Mouse (Mus musculus): ENCODE measurements around the gene Mboat1. TPM values are rescaled to one million over a fixed set of nuclear protein-coding genes. Genes with fewer than 3 reads are reported as not detected.

The Mboat1 gene
- polyA plus RNA-seq (2021) = 18.3 TPM

GRCm38 (mm10) chr13:30136243-30136922 is at the start of gene Mboat1:
TSS of gene Mboat1 (plus strand) at chr13:30136489.
- no peaks in the 10 kb centered on the region for H3K27me3 ChIP-seq
- CTCF ChIA-PET = interaction anchor here (1.1 kb wide), 1 partner anchor 118 kb away, joined by 3 read pairs; no protein-coding TSS in a partner anchor
- no peak for TF ChIP-seq CTCF (IDR thresholded peaks at IDR 0.05)
- in situ Hi-C loops (cut with MboI; ENCODE audit: low pct_unique_long_range_greater_than_20kb) = loop anchor here (5.0 kb wide), 1 partner anchor 39 kb away; no protein-coding TSS in a partner anchor
- DNase-seq (ENCODE audit: low read depth, low spot score) = no peak
- POLR2A ChIA-PET = interaction anchor here (0.5 kb wide), 1 partner anchor 9 kb away, joined by 5 read pairs; no protein-coding TSS in a partner anchor
- peak; percentile 91 for ATAC-seq

GRCm38 (mm10) chr13:30093086-30093485 is 43.2 kb upstream of the Mboat1 start:
- DNase-seq (ENCODE audit: low read depth, low spot score) (no peak), ATAC-seq (no peak)
- H3K27me3 ChIP-seq = peaks cover 4% of the 10 kb centered on the region
- CTCF ChIA-PET = interaction anchor here (0.7 to 3.8 kb wide), 5 partner anchors 32 to 179 kb away, joined by 3 to 31 read pairs (median 4); no protein-coding TSS in a partner anchor
- in situ Hi-C loops (cut with MboI; ENCODE audit: low pct_unique_long_range_greater_than_20kb) = loop anchor here (5.0 kb wide), 1 partner anchor 164 kb away; no protein-coding TSS in a partner anchor
- POLR2A ChIA-PET = no interaction called here
- peak; percentile 83 for TF ChIP-seq CTCF (IDR thresholded peaks at IDR 0.05)

GRCm38 (mm10) chr13:30095851-30096250 is 40.4 kb upstream of the Mboat1 start:
- peak; percentile 73 for DNase-seq (ENCODE audit: low read depth, low spot score)
- ATAC-seq = peak; percentile 73
- ChIA-PET POLR2A (interaction anchor here (0.7 to 1.0 kb wide), 2 partner anchors 126 to 1621 kb away, joined by 3 to 8 read pairs; no protein-coding TSS in a partner anchor), CTCF (interaction anchor here (0.6 to 3.8 kb wide), 6 partner anchors 12 to 164 kb away, joined by 3 to 31 read pairs (median 4); no protein-coding TSS in a partner anchor)
- in situ Hi-C loops (cut with MboI; ENCODE audit: low pct_unique_long_range_greater_than_20kb) = loop anchor here (5.0 kb wide), 1 partner anchor 41 kb away; the partner anchor contains the start of gene Mboat1
- TF ChIP-seq CTCF (IDR thresholded peaks at IDR 0.05) = no peak
- no peaks in the 10 kb centered on the region for H3K27me3 ChIP-seq

GRCm38 (mm10) chr13:30096536-30096935 is 39.8 kb upstream of the Mboat1 start:
- ChIA-PET CTCF (interaction anchor here (0.9 to 1.5 kb wide), 3 partner anchors 12 to 163 kb away, joined by 3 read pairs; no protein-coding TSS in a partner anchor), POLR2A (no interaction called here)
- no peak for DNase-seq (ENCODE audit: low read depth, low spot score)
- no peak for TF ChIP-seq CTCF (IDR thresholded peaks at IDR 0.05)
- in situ Hi-C loops (cut with MboI; ENCODE audit: low pct_unique_long_range_greater_than_20kb) = loop anchor here (5.0 kb wide), 1 partner anchor 41 kb away; the partner anchor contains the start of gene Mboat1
- no peak for ATAC-seq
- H3K27me3 ChIP-seq = no peaks in the 10 kb centered on the region

- no peak for TF ChIP-seq CTCF (IDR thresholded peaks at IDR 0.05)
- no peak for DNase-seq (ENCODE audit: low read depth, low spot score)
- ChIA-PET POLR2A (interaction anchor here (0.6 kb wide), 1 partner anchor 92 kb away, joined by 3 read pairs; no protein-coding TSS in a partner anchor), CTCF (no interaction called here)
- ATAC-seq = no peak
- in situ Hi-C loops (cut with MboI; ENCODE audit: low pct_unique_long_range_greater_than_20kb) = no loop called here
- no peaks in the 10 kb centered on the region for H3K27me3 ChIP-seq
Observed at GRCm38 (mm10) chr13:30109001-30109600, 27.2 kb upstream of the Mboat1 start.

GRCm38 (mm10) chr13:30115792-30116191 is 20.5 kb upstream of the Mboat1 start:
- no peaks in the 10 kb centered on the region for H3K27me3 ChIP-seq
- no peak for DNase-seq (ENCODE audit: low read depth, low spot score)
- in situ Hi-C loops (cut with MboI; ENCODE audit: low pct_unique_long_range_greater_than_20kb) = no loop called here
- POLR2A ChIA-PET = no interaction called here
- CTCF ChIA-PET = no interaction called here
- peak; percentile 46 for TF ChIP-seq CTCF (IDR thresholded peaks at IDR 0.05)
- ATAC-seq = no peak

- TF ChIP-seq CTCF (IDR thresholded peaks at IDR 0.05) = no peak
- in situ Hi-C loops (cut with MboI; ENCODE audit: low pct_unique_long_range_greater_than_20kb) = loop anchor here (5.0 kb wide), 1 partner anchor 40 kb away; no protein-coding TSS in a partner anchor
- DNase-seq (ENCODE audit: low read depth, low spot score) (no peak), ATAC-seq (no peak)
- CTCF ChIA-PET = interaction anchor here (1.1 kb wide), 1 partner anchor 117 kb away, joined by 3 read pairs; no protein-coding TSS in a partner anchor
- H3K27me3 ChIP-seq = no peaks in the 10 kb centered on the region
- POLR2A ChIA-PET = interaction anchor here (0.5 kb wide), 1 partner anchor 8 kb away, joined by 5 read pairs; no protein-coding TSS in a partner anchor
Observed at GRCm38 (mm10) chr13:30136923-30137629, 787 bp downstream of the Mboat1 start.

- in situ Hi-C loops (cut with MboI; ENCODE audit: low pct_unique_long_range_greater_than_20kb) = loop anchor here (5.0 kb wide), 1 partner anchor 41 kb away; no protein-coding TSS in a partner anchor
- ATAC-seq (no peak), DNase-seq (ENCODE audit: low read depth, low spot score) (no peak)
- ChIA-PET POLR2A (interaction anchor here (0.6 kb wide), 2 partner anchors 23 to 41 kb away, joined by 3 to 5 read pairs; no protein-coding TSS in a partner anchor), CTCF (no interaction called here)
- TF ChIP-seq CTCF (IDR thresholded peaks at IDR 0.05) = no peak
- H3K27me3 ChIP-seq = no peaks in the 10 kb centered on the region
Observed at GRCm38 (mm10) chr13:30137951-30138350, 1.7 kb downstream of the Mboat1 start.

- no peak for TF ChIP-seq CTCF (IDR thresholded peaks at IDR 0.05)
- CTCF ChIA-PET = no interaction called here
- ATAC-seq = no peak
- DNase-seq (ENCODE audit: low read depth, low spot score) = no peak
- in situ Hi-C loops (cut with MboI; ENCODE audit: low pct_unique_long_range_greater_than_20kb) = no loop called here
- H3K27me3 ChIP-seq = no peaks in the 10 kb centered on the region
- POLR2A ChIA-PET = no interaction called here
Observed at GRCm38 (mm10) chr13:30140149-30140548, 3.9 kb downstream of the Mboat1 start.

- H3K27me3 ChIP-seq = no peaks in the 10 kb centered on the region
- ChIA-PET POLR2A (interaction anchor here (0.6 to 0.7 kb wide), 3 partner anchors 44 to 1469 kb away, joined by 3 to 5 read pairs (median 3); no protein-coding TSS in a partner anchor), CTCF (no interaction called here)
- no peak for TF ChIP-seq CTCF (IDR thresholded peaks at IDR 0.05)
- ATAC-seq = no peak
- in situ Hi-C loops (cut with MboI; ENCODE audit: low pct_unique_long_range_greater_than_20kb) = no loop called here
- DNase-seq (ENCODE audit: low read depth, low spot score) = no peak
Observed at GRCm38 (mm10) chr13:30140646-30141045, 4.4 kb downstream of the Mboat1 start.
